Mouse (Mus musculus) megakaryocyte, embryonic 14.5 days (primary cell): ENCODE data around the gene Olfr191.
"Not testable (repeated sequence)": the region's sequence is repeated elsewhere in the genome, so short reads cannot be mapped to it uniquely, and the experiment has no call there.

Experiments
- FLI1 ChIP-seq: IDR thresholded peaks from 2 replicates; pipeline ENCODE4 v1.6.1; 2012; ENCODE audit warnings: low read length, inconsistent platforms, mixed read lengths
- GATA1 ChIP-seq: IDR thresholded peaks from 3 replicates; pipeline ENCODE4 v1.6.1; 2012; ENCODE audit warnings: mixed read lengths, low read length, inconsistent platforms, borderline replicate concordance

- not testable (repeated sequence) for TF ChIP-seq GATA1, FLI1
Measured at GRCm38 (mm10) chr16:59089722-59090121, at the start of gene Olfr191.
